Mouse (Mus musculus) erythroblast, adult 5-6 weeks (primary cell): ENCODE data around the gene Nell1. TPM values are rescaled to one million over a fixed set of nuclear protein-coding genes. Genes with fewer than 3 reads are reported as not detected.

ENCODE experiments used
- ATAC-seq: replicated peaks from 2 replicates; pipeline ENCODE4 v1.8.0; 2016; ENCODE audit warnings: moderate number of reproducible peaks, mild to moderate bottlenecking, moderate TSS enrichment, inconsistent platforms; ENCODE audit not compliant: poor library complexity, low FRiP score, severe bottlenecking
- total RNA-seq, 2 experiments: library from RNA; stranded (forward) in 1 of 2; stranded (reverse) in 1 of 2; fragments of 150-400 nt in 1 of 2; fragments of 200-764, 138-1000 nt in 1 of 2; gene quantifications; 2 replicates each; pipeline versions ENCODE4 v1.2.3 to v1.2.4; 2015 to 2017; ENCODE audit warnings: low replicate concordance in 2 of 2

Nell1 gene
- total RNA-seq, 2 experiments from 2014 or later, result not detected

GRCm38 (mm10) chr7:50226621-50227020 is 252.0 kb downstream of the Nell1 start:
- no peak for ATAC-seq

GRCm38 (mm10) chr7:50228273-50228672 is 253.6 kb downstream of the Nell1 start:
- ATAC-seq, result no peak

GRCm38 (mm10) chr7:50241213-50241612 is 266.5 kb downstream of the Nell1 start:
- ATAC-seq, result no peak

GRCm38 (mm10) chr7:50241634-50242273 is 267.1 kb downstream of the Nell1 start:
- no peak for ATAC-seq

GRCm38 (mm10) chr7:50253166-50253565 is 278.5 kb downstream of the Nell1 start:
- no peak for ATAC-seq

- ATAC-seq, result no peak
These were observed 285.4 kb downstream of the Nell1 start for GRCm38 (mm10) chr7:50260016-50260415.

GRCm38 (mm10) chr7:50295508-50295907 is 320.8 kb downstream of the Nell1 start:
- no peak for ATAC-seq

GRCm38 (mm10) chr7:50338226-50338625 is 363.6 kb downstream of the Nell1 start:
- ATAC-seq, result no peak

GRCm38 (mm10) chr7:50338757-50339156 is 364.1 kb downstream of the Nell1 start:
- ATAC-seq, result no peak

GRCm38 (mm10) chr7:50351564-50351963 is 376.9 kb downstream of the Nell1 start:
- no peak for ATAC-seq

- ATAC-seq, result no peak
These were observed 382.5 kb downstream of the Nell1 start for GRCm38 (mm10) chr7:50357213-50357612.

GRCm38 (mm10) chr7:50362039-50362438 is 387.4 kb downstream of the Nell1 start:
- ATAC-seq, result no peak

- no peak for ATAC-seq
These were observed 400.2 kb downstream of the Nell1 start for GRCm38 (mm10) chr7:50374876-50375275.

GRCm38 (mm10) chr7:50410421-50410820 is 435.8 kb downstream of the Nell1 start:
- no peak for ATAC-seq

GRCm38 (mm10) chr7:50419976-50420375 is 445.3 kb downstream of the Nell1 start:
- ATAC-seq, result no peak

GRCm38 (mm10) chr7:50422422-50423195 is 447.9 kb downstream of the Nell1 start:
- ATAC-seq, result no peak

- no peak for ATAC-seq
These were observed 455.1 kb downstream of the Nell1 start for GRCm38 (mm10) chr7:50429725-50430124.

- ATAC-seq, result no peak
These were observed 466.6 kb downstream of the Nell1 start for GRCm38 (mm10) chr7:50441237-50441636.

GRCm38 (mm10) chr7:50447316-50447715 is 472.7 kb downstream of the Nell1 start:
- no peak for ATAC-seq

GRCm38 (mm10) chr7:50467742-50468141 is 493.1 kb downstream of the Nell1 start:
- ATAC-seq, result no peak

- ATAC-seq, result no peak
These were observed 495.9 kb downstream of the Nell1 start for GRCm38 (mm10) chr7:50470555-50470954.
